Mouse (Mus musculus) forelimb bud, embryonic 11.5 days (tissue): ENCODE results near the gene Arhgap45.

Experiments
- DNase-seq: peaks from one replicate; pipeline ENCODE4 v3.0.0-alpha.2; 2012; ENCODE audit warnings: low read depth, low spot score

Gene Arhgap45

GRCm38 (mm10) chr10:80016511-80016910 lies at the start of gene Arhgap45:
Gene Arhgap45 (plus strand): TSS chr10:80016653.
- no peak for DNase-seq

DNA sequence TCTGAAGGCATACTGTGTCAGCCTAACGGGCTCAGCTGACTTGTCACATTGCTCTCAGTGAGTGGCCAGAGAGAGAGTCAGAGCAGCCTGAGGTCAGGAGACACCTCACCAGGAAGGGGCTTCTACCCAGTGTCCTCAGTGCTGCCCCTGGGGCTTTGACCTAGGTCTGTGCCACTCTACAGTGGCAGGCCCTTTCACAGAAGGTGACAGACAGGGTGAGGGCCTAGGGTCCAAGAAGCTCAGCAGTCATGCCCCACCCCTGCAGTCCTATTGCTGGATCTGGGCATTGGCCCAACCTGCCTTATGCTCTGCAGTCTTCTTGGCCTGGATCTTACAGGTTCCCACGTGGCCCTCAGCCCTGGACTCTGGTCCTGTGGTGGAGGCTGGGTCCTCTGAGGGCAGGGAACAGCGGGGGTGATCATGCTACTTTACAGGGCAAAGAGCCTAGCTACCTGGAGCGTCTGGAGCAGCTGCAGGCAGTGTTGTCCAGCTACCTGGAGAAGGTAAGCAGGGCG lies 49.5 kb upstream of the Arhgap45 start:
- no peak for DNase-seq

DNA sequence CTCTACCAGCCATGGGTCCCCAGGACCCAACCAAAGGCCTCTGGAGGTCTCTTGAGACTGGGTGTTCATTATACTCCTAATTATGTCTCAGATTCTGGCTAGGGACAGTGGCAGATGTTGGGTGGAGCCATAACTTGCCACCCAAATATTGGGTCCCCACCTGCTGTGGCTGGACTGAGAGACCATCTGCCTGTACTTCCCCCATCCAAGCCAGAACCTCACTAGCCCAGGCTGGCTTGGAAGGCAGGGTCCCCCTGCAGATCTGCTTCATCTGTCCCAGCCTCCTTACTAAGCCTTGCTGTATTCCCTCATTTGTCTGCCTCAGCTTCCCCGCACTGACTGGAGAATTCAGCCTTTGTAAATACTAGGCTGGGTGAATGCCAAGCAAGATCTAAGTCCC lies 48.3 kb upstream of the Arhgap45 start:
- DNase-seq, result no peak

- no peak for DNase-seq
Observed at GRCm38 (mm10) chr10:79969124-79969568, 47.3 kb upstream of the Arhgap45 start.

GRCm38 (mm10) chr10:79970415-79971182 lies 45.9 kb upstream of the Arhgap45 start, which contains the start of gene Grin3b:
Gene Grin3b (plus strand): TSS chr10:79970715.
- DNase-seq, result no peak

DNA sequence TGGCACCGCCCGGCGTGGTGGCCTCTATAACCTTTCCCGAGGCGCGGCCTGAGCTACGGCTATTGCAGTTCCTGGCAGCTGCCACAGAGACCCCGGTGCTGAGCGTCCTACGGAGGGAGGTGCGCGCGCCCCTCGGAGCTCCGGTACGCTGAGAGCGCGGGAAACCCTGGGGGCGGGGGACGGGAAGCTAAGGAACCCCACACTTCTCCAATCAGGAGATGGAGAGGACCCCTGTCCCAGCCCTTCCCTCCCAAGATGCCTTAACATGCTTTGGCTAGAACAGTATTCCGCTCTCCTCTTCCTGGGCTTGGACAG lies 45.3 kb upstream of the Arhgap45 start:
- DNase-seq, result no peak

DNA sequence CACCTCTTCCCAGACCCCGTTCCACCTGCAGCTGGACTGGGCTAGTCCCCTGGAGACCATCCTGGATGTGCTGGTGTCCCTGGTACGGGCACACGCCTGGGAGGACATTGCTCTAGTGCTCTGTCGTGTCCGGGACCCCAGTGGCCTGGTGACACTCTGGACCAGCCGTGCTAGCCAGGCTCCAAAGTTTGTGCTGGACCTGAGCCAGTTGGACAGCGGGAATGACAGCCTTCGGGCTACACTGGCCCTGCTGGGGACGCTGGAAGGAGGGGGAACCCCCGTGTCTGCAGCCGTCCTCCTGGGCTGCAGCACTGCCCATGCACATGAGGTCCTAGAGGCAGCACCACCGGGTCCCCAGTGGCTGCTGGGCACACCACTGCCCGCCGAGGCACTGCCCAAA lies 43.6 kb upstream of the Arhgap45 start:
- DNase-seq, result no peak

- DNase-seq, result no peak
Observed at GRCm38 (mm10) chr10:79974087-79974486, 42.4 kb upstream of the Arhgap45 start.

DNA sequence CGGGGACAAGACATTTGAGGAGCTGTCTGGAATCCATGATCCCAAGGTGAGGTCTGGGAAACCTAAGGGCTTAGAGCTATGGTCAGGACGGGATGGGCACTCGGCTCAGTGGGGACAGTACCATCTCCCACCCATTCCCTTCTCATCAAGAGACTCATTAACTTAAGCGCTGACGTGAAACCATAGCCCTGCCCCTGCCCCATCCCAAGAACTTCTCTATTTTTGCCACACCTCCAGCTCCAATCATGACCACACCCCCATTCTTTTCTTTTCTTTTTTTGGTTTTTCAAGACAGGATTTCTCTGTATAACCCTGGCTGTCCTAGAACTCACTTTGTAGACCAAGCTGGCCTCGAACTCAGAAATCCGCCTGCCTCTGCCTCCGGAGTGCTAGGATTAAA lies 41.8 kb upstream of the Arhgap45 start:
- DNase-seq, result no peak

GRCm38 (mm10) chr10:79976071-79976721 lies 40.3 kb upstream of the Arhgap45 start:
- no peak for DNase-seq

GRCm38 (mm10) chr10:79976722-79977107 lies 39.7 kb upstream of the Arhgap45 start:
- DNase-seq, result no peak

DNA sequence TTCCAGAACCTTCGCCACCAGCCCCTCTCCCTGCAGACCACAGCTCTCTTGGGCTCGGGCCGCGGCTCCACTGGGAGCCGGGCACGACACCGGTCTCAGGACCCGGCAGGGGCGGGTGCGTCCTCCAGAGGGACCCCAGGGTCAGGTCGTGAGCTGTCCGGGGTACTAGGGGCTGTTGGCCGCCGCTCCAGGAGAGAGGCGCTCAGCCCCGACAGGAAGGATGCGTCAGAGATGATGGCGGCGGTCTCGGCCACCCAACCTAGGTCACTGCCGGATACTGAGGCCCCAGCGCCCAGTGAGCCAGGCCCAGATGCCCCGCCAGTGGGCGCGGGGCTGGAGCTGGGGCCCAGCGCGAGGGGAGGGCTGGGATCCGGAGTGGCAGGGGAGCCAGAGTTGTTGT lies 39.1 kb upstream of the Arhgap45 start:
- no peak for DNase-seq

- DNase-seq, result no peak
Observed at GRCm38 (mm10) chr10:79978061-79978460, 38.4 kb upstream of the Arhgap45 start.

DNA sequence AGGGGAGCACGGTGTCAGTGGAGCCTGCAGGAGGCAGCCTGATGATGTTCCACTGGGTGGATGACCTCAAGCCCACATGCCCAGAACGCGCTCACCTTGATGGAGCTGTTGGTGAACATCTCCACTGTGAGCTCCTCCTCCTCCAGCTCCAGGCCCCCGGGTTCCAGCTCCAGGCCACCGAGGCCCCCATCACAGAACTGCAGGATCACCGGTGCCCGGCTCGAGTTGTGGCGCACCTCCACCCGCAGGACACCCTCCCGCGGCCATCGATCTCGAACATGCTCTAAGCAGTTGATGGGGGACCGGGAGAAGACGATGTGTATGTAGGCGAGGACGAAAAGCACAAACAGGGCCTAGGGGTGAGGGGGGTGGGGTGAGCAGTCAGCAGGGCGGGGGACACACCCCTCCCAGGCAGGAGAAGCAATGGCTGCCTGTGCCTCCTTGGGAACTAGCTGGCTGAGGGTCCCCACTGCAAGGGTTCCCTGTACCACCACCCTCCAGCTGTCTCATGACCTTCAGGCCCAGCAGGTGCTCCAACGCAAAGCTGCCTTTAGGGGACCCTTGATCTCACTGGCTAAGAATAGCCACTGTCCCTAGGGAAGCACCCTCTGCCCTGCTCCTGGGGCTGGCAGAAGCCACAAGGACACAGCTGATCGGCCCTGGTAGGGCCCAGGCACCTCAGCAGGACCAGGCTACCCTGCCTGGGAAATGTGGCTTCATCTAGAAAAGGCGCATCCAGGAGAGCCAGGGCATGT lies 36.9 kb upstream of the Arhgap45 start:
- DNase-seq, result no peak

DNA sequence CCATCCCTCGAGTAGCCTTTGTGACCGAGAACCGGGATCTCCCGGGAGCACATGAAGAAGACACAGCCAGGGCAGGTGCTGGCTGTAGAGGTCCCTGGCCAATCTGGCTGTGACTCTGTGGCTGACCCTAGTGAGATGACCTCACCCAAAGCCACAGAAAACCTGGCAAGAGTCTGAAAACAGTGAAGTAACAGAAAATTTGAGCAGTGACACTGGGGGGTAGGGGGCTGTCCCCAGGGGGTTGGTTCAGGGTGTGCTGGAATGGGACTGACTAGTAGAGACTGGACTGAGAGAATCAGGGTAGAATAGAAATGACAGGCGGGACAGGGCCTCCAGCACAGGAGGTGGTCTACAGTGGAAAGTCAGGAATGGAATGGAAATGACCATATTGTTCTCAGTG lies 33.2 kb upstream of the Arhgap45 start:
- no peak for DNase-seq

GRCm38 (mm10) chr10:79983670-79984069 lies 32.8 kb upstream of the Arhgap45 start:
- DNase-seq, result peak; percentile 68

GRCm38 (mm10) chr10:79984195-79984816 lies 32.1 kb upstream of the Arhgap45 start, which contains the start of gene Tmem259:
Gene Tmem259 (minus strand): TSS chr10:79984330.
- DNase-seq, result peak; percentile 88

- DNase-seq, result peak; percentile 98
Observed at GRCm38 (mm10) chr10:79984871-79985270, 31.6 kb upstream of the Arhgap45 start.

GRCm38 (mm10) chr10:79985334-79986231 lies 30.9 kb upstream of the Arhgap45 start:
- DNase-seq, result peak; percentile 54

DNA sequence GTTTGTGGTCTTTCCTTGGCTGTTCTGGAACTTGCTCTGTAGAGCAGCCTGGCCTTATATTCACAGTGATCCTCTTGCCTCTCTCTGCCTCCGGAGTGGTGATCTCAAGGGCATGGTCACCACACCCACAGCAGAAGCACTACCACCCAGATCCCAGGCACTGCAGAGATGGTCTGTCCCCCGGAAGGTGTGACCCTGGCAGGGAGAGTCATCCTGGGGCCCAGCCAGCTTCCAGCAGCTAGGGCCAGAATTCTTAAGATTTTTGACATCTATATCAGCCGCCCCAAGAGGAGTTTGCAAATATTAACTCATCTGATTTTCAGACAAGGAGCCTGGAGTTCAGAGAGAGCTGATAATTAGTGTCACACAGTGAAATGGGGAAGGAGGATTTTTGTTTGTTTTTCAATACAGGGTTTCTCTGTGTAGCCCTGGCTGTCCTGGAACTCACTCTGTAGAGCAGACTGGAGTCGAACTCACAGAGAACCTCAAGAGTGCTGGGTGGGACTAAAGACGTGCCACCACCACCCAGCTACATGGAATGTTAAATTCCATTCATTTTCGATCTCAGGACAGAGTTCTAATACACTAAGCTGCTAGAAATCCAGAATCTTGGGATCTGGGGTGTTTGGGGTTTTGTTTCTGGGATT lies 30.1 kb upstream of the Arhgap45 start:
- no peak for DNase-seq
